Mouse (Mus musculus) heart, embryonic 12.5 days (tissue): Measurements from ENCODE around the gene Capn1. TPM values are rescaled to one million over a fixed set of nuclear protein-coding genes. Genes with fewer than 3 reads are reported as not detected.

Experiments used
- ATAC-seq: fragments of 200-750 bp; cut with Nextera tagmentation; 2 replicates; pipeline ENCODE4 v1.8.0; 2017; ENCODE audit warnings: moderate TSS enrichment, moderate library complexity; ENCODE audit not compliant: insufficient number of reproducible peaks, low FRiP score
- H3K27ac ChIP-seq: fragments of 300-500 bp; sonication (generic); 2 replicates; pipeline ENCODE4 v1.5.1; 2016; ENCODE audit warnings: mild to moderate bottlenecking, moderate library complexity; ENCODE audit not compliant: poor library complexity, severe bottlenecking
- H3K27me3 ChIP-seq: fragments of 300-500 bp; sonication (generic); replicated peaks from 2 replicates; pipeline ENCODE4 v1.6.1; 2016; ENCODE audit warnings: mild to moderate bottlenecking, moderate library complexity
- H3K36me3 ChIP-seq: fragments of 300-500 bp; sonication (generic); 2 replicates; pipeline ENCODE4 v1.6.1; 2016; ENCODE audit warnings: mild to moderate bottlenecking, moderate library complexity
- H3K4me1 ChIP-seq: fragments of 300-500 bp; sonication (generic); replicated peaks from 2 replicates; pipeline ENCODE4 v1.6.1; 2016; ENCODE audit warnings: mild to moderate bottlenecking
- H3K4me2 ChIP-seq: fragments of 300-500 bp; sonication (generic); 2 replicates; pipeline ENCODE4 v1.6.1; 2016; ENCODE audit warnings: mild to moderate bottlenecking, moderate library complexity
- H3K4me3 ChIP-seq: fragments of 300-500 bp; sonication (generic); 2 replicates; pipeline ENCODE4 v1.5.1; 2016; ENCODE audit warnings: mild to moderate bottlenecking
- H3K9ac ChIP-seq: fragments of 300-500 bp; sonication (generic); 2 replicates; pipeline ENCODE4 v1.6.1; 2016; ENCODE audit warnings: mild to moderate bottlenecking, moderate library complexity
- H3K9me3 ChIP-seq: fragments of 300-500 bp; sonication (generic); replicated peaks from 2 replicates; pipeline ENCODE4 v1.6.1; 2016; ENCODE audit warnings: mild to moderate bottlenecking, moderate library complexity
- WGBS: fragments of 180-500 bp; shearing (Covaris S2); methylation state at CpG from one replicate; pipeline ENCODE4 v1.1.7; 2016; 5-methylcytosine and 5-hydroxymethylcytosine counted together
- polyA plus RNA-seq: library from polyadenylated mRNA; unstranded; fragments of >200 nt; fragmentation: Nextera tagmentation; extraction: Ambion mirVana; gene quantifications from 2 replicates; pipeline ENCODE4 v1.2.1, GENCODE M21; 2016

The Capn1 gene
- polyA plus RNA-seq, 1 experiment from 2014 or later, result 8.4 TPM

GRCm38 (mm10) chr19:6013691-6014090, 2.0 kb downstream of the Capn1 start:
- no peak overlapping the region for H3K4me3 ChIP-seq
- no peaks in the 10 kb centered on the region for H3K9me3 ChIP-seq
- no peak overlapping the region for H3K9ac ChIP-seq
- peaks cover 14% of the 10 kb centered on the region for H3K4me1 ChIP-seq
- peaks cover 8% of the 10 kb centered on the region; the same call in 1 of the 2 replicates for H3K27me3 ChIP-seq
- no peak overlapping the region for H3K27ac ChIP-seq
- no peak overlapping the region for H3K4me2 ChIP-seq
- 89% methylated on average over 10 of the region's 10 CpGs for WGBS
- ATAC-seq, result no peak
- peaks cover 3% of the 10 kb centered on the region; the same call in 1 of the 2 replicates for H3K36me3 ChIP-seq

- H3K27ac ChIP-seq, result no peak overlapping the region
- 0 out of 2 replicates have a peak, but pooled peaks cover 3% of the 10 kb centered on the region for H3K4me1 ChIP-seq
- H3K9ac ChIP-seq, result no peak overlapping the region
- peaks cover 5% of the 10 kb centered on the region; the same call in 1 of the 2 replicates for H3K27me3 ChIP-seq
- H3K4me3 ChIP-seq, result no peak overlapping the region
- no peak overlapping the region for H3K4me2 ChIP-seq
- peaks cover 8% of the 10 kb centered on the region; the same call in 1 of the 2 replicates for H3K36me3 ChIP-seq
- no peaks in the 10 kb centered on the region for H3K9me3 ChIP-seq
- ATAC-seq, result no peak
- WGBS, result 83% methylated on average over 8 of the region's 8 CpGs
Measured at GRCm38 (mm10) chr19:6009137-6009536, 6.6 kb downstream of the Capn1 start.

- no peak for ATAC-seq
- no peak overlapping the region for H3K9ac ChIP-seq
Measured at GRCm38 (mm10) chr19:6007013-6007412, 8.7 kb downstream of the Capn1 start.

GRCm38 (mm10) chr19:6005541-6005940, 10.2 kb downstream of the Capn1 start:
- Histone ChIP-seq H3K36me3 (peaks cover 8% of the 10 kb centered on the region; the same call in 1 of the 2 replicates), H3K27ac (no peak overlapping the region), H3K4me1 (0 out of 2 replicates have a peak, but pooled peaks cover 3% of the 10 kb centered on the region), H3K4me3 (no peak overlapping the region), H3K9me3 (no peaks in the 10 kb centered on the region), H3K27me3 (no peaks in the 10 kb centered on the region), H3K9ac (no peak overlapping the region; the same call in 1 of the 2 replicates), H3K4me2 (no peak overlapping the region)
- no peak for ATAC-seq
- WGBS, result 68% methylated on average over 11 of the region's 11 CpGs

More at GRCm38 (mm10) chr19:6007013-6007412, 8.7 kb downstream of the Capn1 start:
- 85% methylated on average over 13 of the region's 13 CpGs for WGBS
- no peak overlapping the region for H3K27ac ChIP-seq
- H3K4me1 ChIP-seq, result 0 out of 2 replicates have a peak, but pooled peaks cover 3% of the 10 kb centered on the region
- H3K27me3 ChIP-seq, result no peaks in the 10 kb centered on the region
- no peak overlapping the region for H3K4me2 ChIP-seq
- H3K36me3 ChIP-seq, result peaks cover 8% of the 10 kb centered on the region; the same call in 1 of the 2 replicates
- H3K9me3 ChIP-seq, result no peaks in the 10 kb centered on the region
- H3K4me3 ChIP-seq, result no peak overlapping the region

GRCm38 (mm10) chr19:5999969-6000368, 15.7 kb downstream of the Capn1 start:
- 81% methylated on average over 5 of the region's 5 CpGs for WGBS
- Histone ChIP-seq H3K27me3 (no peaks in the 10 kb centered on the region), H3K4me1 (no peaks in the 10 kb centered on the region), H3K9ac (no peak overlapping the region), H3K27ac (no peak overlapping the region), H3K4me2 (no peak overlapping the region), H3K9me3 (no peaks in the 10 kb centered on the region), H3K4me3 (no peak overlapping the region), H3K36me3 (no peaks in the 10 kb centered on the region)
- no peak for ATAC-seq

- Histone ChIP-seq H3K9ac (no peak overlapping the region), H3K27ac (no peak overlapping the region), H3K27me3 (no peaks in the 10 kb centered on the region), H3K4me2 (no peak overlapping the region), H3K36me3 (0 out of 2 replicates have a peak, but pooled peaks cover 5% of the 10 kb centered on the region), H3K9me3 (no peaks in the 10 kb centered on the region), H3K4me1 (no peaks in the 10 kb centered on the region), H3K4me3 (no peak overlapping the region)
- 64% methylated on average over 3 of the region's 3 CpGs for WGBS
- ATAC-seq, result no peak
Measured at GRCm38 (mm10) chr19:5998180-5998579, 17.5 kb downstream of the Capn1 start.

- no peak overlapping the region for H3K27ac ChIP-seq
- H3K9ac ChIP-seq, result no peak overlapping the region
- 0 out of 2 replicates have a peak, but pooled peaks cover 5% of the 10 kb centered on the region for H3K4me1 ChIP-seq
- no peak overlapping the region for H3K4me3 ChIP-seq
- no peak overlapping the region for H3K4me2 ChIP-seq
- WGBS, result 82% methylated on average over 14 of the region's 14 CpGs
- no peaks in the 10 kb centered on the region for H3K27me3 ChIP-seq
- no peak for ATAC-seq
- H3K36me3 ChIP-seq, result 0 out of 2 replicates have a peak, but pooled peaks cover 11% of the 10 kb centered on the region
- no peaks in the 10 kb centered on the region for H3K9me3 ChIP-seq
Measured at GRCm38 (mm10) chr19:5994711-5995110, 21.0 kb downstream of the Capn1 start.

GRCm38 (mm10) chr19:5992012-5992411, 23.7 kb downstream of the Capn1 start:
- H3K27me3 ChIP-seq, result no peaks in the 10 kb centered on the region
- no peak overlapping the region for H3K27ac ChIP-seq
- WGBS, result 71% methylated on average over 7 of the region's 7 CpGs
- no peak overlapping the region for H3K4me2 ChIP-seq
- ATAC-seq, result no peak
- peaks cover 21% of the 10 kb centered on the region for H3K4me1 ChIP-seq
- H3K36me3 ChIP-seq, result 0 out of 2 replicates have a peak, but pooled peaks cover 11% of the 10 kb centered on the region
- no peak overlapping the region for H3K4me3 ChIP-seq
- H3K9me3 ChIP-seq, result no peaks in the 10 kb centered on the region
- H3K9ac ChIP-seq, result no peak overlapping the region

- H3K4me3 ChIP-seq, result no peak overlapping the region
- 77% methylated on average over 7 of the region's 7 CpGs for WGBS
- no peak overlapping the region for H3K4me2 ChIP-seq
- no peaks in the 10 kb centered on the region for H3K9me3 ChIP-seq
- H3K36me3 ChIP-seq, result 0 out of 2 replicates have a peak, but pooled peaks cover 11% of the 10 kb centered on the region
- H3K27me3 ChIP-seq, result no peaks in the 10 kb centered on the region
- no peak overlapping the region for H3K9ac ChIP-seq
- H3K4me1 ChIP-seq, result peaks cover 21% of the 10 kb centered on the region
- no peak for ATAC-seq
- no peak overlapping the region for H3K27ac ChIP-seq
Measured at GRCm38 (mm10) chr19:5991467-5991866, 24.2 kb downstream of the Capn1 start.

- H3K36me3 ChIP-seq, result 0 out of 2 replicates have a peak, but pooled peaks cover 11% of the 10 kb centered on the region
- no peak overlapping the region for H3K9ac ChIP-seq
- no peaks in the 10 kb centered on the region for H3K27me3 ChIP-seq
- ATAC-seq, result no peak
- H3K27ac ChIP-seq, result no peak overlapping the region
- H3K9me3 ChIP-seq, result no peaks in the 10 kb centered on the region
- H3K4me3 ChIP-seq, result no peak overlapping the region
- WGBS, result 65% methylated on average over 1 of the region's 1 CpGs
- H3K4me1 ChIP-seq, result peaks cover 21% of the 10 kb centered on the region
- no peak overlapping the region for H3K4me2 ChIP-seq
Measured at GRCm38 (mm10) chr19:5990921-5991320, 24.8 kb downstream of the Capn1 start.

- no peak for ATAC-seq
- Histone ChIP-seq H3K4me3 (no peak overlapping the region), H3K4me2 (no peak overlapping the region), H3K27me3 (no peaks in the 10 kb centered on the region), H3K4me1 (peaks cover 21% of the 10 kb centered on the region), H3K36me3 (0 out of 2 replicates have a peak, but pooled peaks cover 11% of the 10 kb centered on the region), H3K9me3 (no peaks in the 10 kb centered on the region), H3K9ac (no peak overlapping the region), H3K27ac (no peak overlapping the region)
- whole genome bisulfite sequencing, result 87% methylated on average over 12 of the region's 12 CpGs
Measured at GRCm38 (mm10) chr19:5990033-5990432, 25.7 kb downstream of the Capn1 start.

- 73% methylated on average over 6 of the region's 6 CpGs for WGBS
- H3K4me2 ChIP-seq, result peak overlapping the region; percentile 44
Measured at GRCm38 (mm10) chr19:5989585-5989984, 26.1 kb downstream of the Capn1 start.

More at GRCm38 (mm10) chr19:5989585-5989984, 26.1 kb downstream of the Capn1 start:
- no peaks in the 10 kb centered on the region for H3K9me3 ChIP-seq
- H3K4me1 ChIP-seq, result peaks cover 21% of the 10 kb centered on the region
- no peak for ATAC-seq
- H3K9ac ChIP-seq, result peak overlapping the region; percentile 6
- H3K27me3 ChIP-seq, result no peaks in the 10 kb centered on the region
- no peak overlapping the region for H3K4me3 ChIP-seq
- no peak overlapping the region for H3K27ac ChIP-seq
- H3K36me3 ChIP-seq, result 0 out of 2 replicates have a peak, but pooled peaks cover 11% of the 10 kb centered on the region
